Comparison of ENCODE assay signal across 19 mouse cellular contexts in the genomic region with DNA sequence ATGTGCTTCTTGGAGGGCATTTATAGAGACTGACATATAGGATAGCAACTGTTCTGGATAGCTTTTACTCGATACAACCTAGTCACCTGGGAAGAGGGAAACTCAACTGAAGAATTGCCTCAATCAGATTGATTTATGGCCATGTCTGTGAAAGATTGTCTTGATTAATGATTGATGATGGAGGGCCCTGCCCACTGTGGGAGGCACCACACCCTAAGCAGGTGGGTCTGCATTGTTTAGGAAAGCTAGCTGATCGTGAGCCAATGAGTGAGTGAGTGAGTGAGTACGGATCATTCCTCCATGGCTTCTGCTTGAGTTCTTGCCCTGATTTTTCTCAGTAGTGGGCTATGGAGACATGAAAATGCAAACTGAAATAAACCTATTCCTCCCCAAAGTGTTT. TPM values are rescaled to one million over a fixed set of nuclear protein-coding genes. Genes with fewer than 3 reads are reported as not detected.
"Had no signal": no experiment of that assay in that cellular context is flagged by ENCODE, and none has a peak within 500 bp of the region (broad histone marks: within the 10 kb centered on the region; RNA-seq: fewer than 3 reads in every experiment).

No protein-coding gene starts in this region.

- H3K4me3 ChIP-seq: midbrain, embryonic 10.5 days; midbrain, embryonic 12.5 days; myocyte; neural tube, embryonic 13.5 days; neural tube, embryonic 15.5 days had no signal

- H3K4me2 ChIP-seq: lung, embryonic 14.5 days; midbrain, embryonic 12.5 days; neural tube, embryonic 13.5 days; neural tube, embryonic 15.5 days had no signal

- ATAC-seq: midbrain, embryonic 16.5 days had no signal

- H3K9ac ChIP-seq: lung, embryonic 14.5 days; midbrain, embryonic 12.5 days; neural tube, embryonic 13.5 days; neural tube, embryonic 15.5 days had no signal

- H3K9me3 ChIP-seq: midbrain, embryonic 10.5 days; midbrain, embryonic 12.5 days; neural tube, embryonic 13.5 days; neural tube, embryonic 15.5 days had no signal

- DNase-seq: lung, adult 18-20 months; lung, embryonic 14.5 days; lung, postnatal 10 days; lung, postnatal 4 days; midbrain, embryonic 14.5 days; retina, postnatal 1 day; right cerebral cortex, adult 18-20 months; right cerebral cortex, postnatal 25 days; right cerebral cortex, postnatal 4 days; spleen, adult 18-20 months; thymus, adult 18-20 months; thymus, postnatal 25 days; thymus, postnatal 4 days had no signal

- H3K27ac ChIP-seq: midbrain, embryonic 10.5 days; midbrain, embryonic 12.5 days; neural tube, embryonic 13.5 days; neural tube, embryonic 15.5 days had no signal

- H3K4me1 ChIP-seq: midbrain, embryonic 10.5 days; midbrain, embryonic 12.5 days; neural tube, embryonic 13.5 days had no signal

- H3K27me3 ChIP-seq: midbrain, embryonic 12.5 days; neural tube, embryonic 13.5 days; neural tube, embryonic 15.5 days had no signal

- H3K36me3 ChIP-seq: midbrain, embryonic 10.5 days; midbrain, embryonic 12.5 days; neural tube, embryonic 13.5 days; neural tube, embryonic 15.5 days had no signal

RNA-seq across cellular contexts. Expression of a gene that starts 34.6 kb away (rescaled TPM):
- polyA plus RNA-seq: midbrain, embryonic 14.5 days; neural tube, embryonic 13.5 days had no signal
